Comparison of ENCODE assay signal across 8 mouse cellular contexts in genomic region chr7:47050766-47051165, GRCm38 (mm10). TPM values are rescaled to one million over a fixed set of nuclear protein-coding genes. Genes with fewer than 3 reads are reported as not detected.
DNase-seq lines count a peak whose midpoint lies in the region; ATAC-seq lines count a peak whose summit lies in the region.

No protein-coding gene starts in this region.

- H3K27me3 ChIP-seq in limb, embryonic 10.5 days (ENCODE audit: low read depth, poor library complexity, severe bottlenecking) = peaks cover 7% of the 10 kb centered on the region; the same call in 1 of the 2 replicates
- H3K27me3 ChIP-seq in midbrain, embryonic 11.5 days (ENCODE audit: control insufficient read depth, insufficient read depth, low read length) = no peaks in the 10 kb centered on the region; the same call in 1 of the 2 replicates

- peaks cover 21% of the 10 kb centered on the region for H3K4me1 ChIP-seq in limb, embryonic 10.5 days
- H3K4me1 ChIP-seq in midbrain, embryonic 11.5 days (ENCODE audit: control insufficient read depth, insufficient read depth, low read length) = peaks cover 8% of the 10 kb centered on the region

- WGBS in limb, embryonic 10.5 days = under 1% methylated on average over 34 of the region's 34 CpGs
- 1% methylated on average over 34 of the region's 34 CpGs for whole genome bisulfite sequencing in midbrain, embryonic 11.5 days

- peak; percentile 72 to 75 for DNase-seq in heart, adult 18-20 months
- DNase-seq in heart, adult 11 months = no peak
- peak; percentile 67 for DNase-seq in adrenal gland, postnatal 10 days
- peak; percentile 84 for DNase-seq in induced T-regulatory cell, adult 2 months (ENCODE audit: low read depth)
- no peak for DNase-seq in limb, embryonic 10.5 days (ENCODE audit: low spot score)
- DNase-seq in midbrain, embryonic 11.5 days (ENCODE audit: low spot score, missing footprints) = no peak
- no peak for DNase-seq in thymus, postnatal 10 days (ENCODE audit: low spot score in 2 of 2)

- H3K27ac ChIP-seq in limb, embryonic 10.5 days = peak overlapping the region; percentile 94
- peak overlapping the region; percentile 75; the same call in 1 of the 2 replicates for H3K27ac ChIP-seq in midbrain, embryonic 11.5 days (ENCODE audit: low read depth, low read length)

- H3K4me2 ChIP-seq in midbrain, embryonic 11.5 days = peak overlapping the region; percentile 74

- H3K9ac ChIP-seq in midbrain, embryonic 11.5 days (ENCODE audit: low read length) = peak overlapping the region; percentile 82

- H3K4me3 ChIP-seq in limb, embryonic 10.5 days = peak overlapping the region; percentile 97
- H3K4me3 ChIP-seq in midbrain, embryonic 11.5 days (ENCODE audit: low read depth, low read length) = peak overlapping the region; percentile 80

- H3K36me3 ChIP-seq in limb, embryonic 10.5 days = peaks cover 10% of the 10 kb centered on the region; the same call in 1 of the 2 replicates
- no peaks in the 10 kb centered on the region for H3K36me3 ChIP-seq in midbrain, embryonic 11.5 days (ENCODE audit: control insufficient read depth, insufficient read depth, low read length)

- no peaks in the 10 kb centered on the region for H3K9me3 ChIP-seq in limb, embryonic 10.5 days (replicated peaks)
- H3K9me3 ChIP-seq in midbrain, embryonic 11.5 days (ENCODE audit: control insufficient read depth, low read length) = no peaks in the 10 kb centered on the region

- ATAC-seq in frontal cortex, adult (ENCODE audit: low TSS enrichment) = peak; percentile 35
- ATAC-seq in midbrain, embryonic 11.5 days (ENCODE audit: low FRiP score) = peak; percentile 75

RNA-seq across cellular contexts. Expression of gene Tmem86a, which starts 0.4 kb away (rescaled TPM):
- total RNA-seq in heart, adult 18-20 months (2021) = 10 to 100 TPM; 19.7 to 20.8 TPM
- total RNA-seq in adrenal gland, postnatal 10 days (2021) = 10 to 100 TPM; 27.0 to 32.5 TPM
- 8.3 and 11.8 TPM in 2 replicates for polyA plus RNA-seq in limb, embryonic 10.5 days (2016; fragmentation: Nextera tagmentation; extraction: Ambion mirVana)
- polyA plus RNA-seq in midbrain, embryonic 11.5 days (2014; fragmentation: Nextera tagmentation; extraction: Ambion mirVana) = 9.7 and 10.0 TPM in 2 replicates

RNA-seq across cellular contexts. Expression of gene Spty2d1, which starts 42.6 kb away (rescaled TPM):
- 1 to 10 TPM; 7.4 to 7.7 TPM for total RNA-seq in heart, adult 18-20 months (2021)
- 10 to 100 TPM; 14.4 to 19.3 TPM for total RNA-seq in adrenal gland, postnatal 10 days (2021)
- 11.2 and 11.9 TPM in 2 replicates for polyA plus RNA-seq in limb, embryonic 10.5 days (2016; fragmentation: Nextera tagmentation; extraction: Ambion mirVana)
- polyA plus RNA-seq in midbrain, embryonic 11.5 days (2014; fragmentation: Nextera tagmentation; extraction: Ambion mirVana) = 12.5 and 13.3 TPM in 2 replicates

Comparison
In these comparisons a context has a peak if more than half of its experiments do, and no peak if none do; other contexts are left out.
1. DNase-seq: peak in heart, adult 18-20 months (2 of 2), adrenal gland, postnatal 10 days (single experiment) and induced T-regulatory cell, adult 2 months (single experiment); none in heart, adult 11 months (single experiment), limb, embryonic 10.5 days (single experiment), midbrain, embryonic 11.5 days (single experiment) and thymus, postnatal 10 days (0 of 2).